Mouse (Mus musculus) lung, postnatal 0 days (tissue): ENCODE results near the gene Fkbp7. TPM values are rescaled to one million over a fixed set of nuclear protein-coding genes. Genes with fewer than 3 reads are reported as not detected.

ENCODE experiments used
- ATAC-seq: fragments of 200-750 bp; cut with Nextera tagmentation; 2 replicates; pipeline ENCODE4 v1.8.0; 2017; ENCODE audit warnings: moderate library complexity
- DNase-seq: peaks from one replicate; pipeline ENCODE4 v3.0.0-alpha.2; 2016; ENCODE audit warnings: low spot score
- H3K27ac ChIP-seq: fragments of 300-500 bp; sonication (generic); 2 replicates; pipeline ENCODE4 v1.5.1; 2014; ENCODE audit warnings: antibody characterized with exemption, mild to moderate bottlenecking, low read length, mixed read lengths
- H3K27me3 ChIP-seq: fragments of 300-500 bp; sonication (generic); replicated peaks from 2 replicates; pipeline ENCODE4 v1.6.1; 2014; ENCODE audit warnings: low read length, mixed read lengths; ENCODE audit not compliant: insufficient read depth
- H3K36me3 ChIP-seq: fragments of 300-500 bp; sonication (generic); 2 replicates; pipeline ENCODE4 v1.6.1; 2014; ENCODE audit warnings: low read length, mixed read lengths; ENCODE audit not compliant: insufficient read depth
- H3K4me1 ChIP-seq: fragments of 300-500 bp; sonication (generic); 2 replicates; pipeline ENCODE4 v1.6.1; 2014; ENCODE audit warnings: antibody characterized with exemption, low read depth, low read length, mixed read lengths; ENCODE audit not compliant: insufficient read depth
- H3K4me2 ChIP-seq: fragments of 300-500 bp; sonication (generic); replicated peaks from 2 replicates; pipeline ENCODE4 v1.6.1; 2014; ENCODE audit warnings: low read depth, mild to moderate bottlenecking, low read length, moderate library complexity, mixed read lengths
- H3K4me3 ChIP-seq: fragments of 300-500 bp; sonication (generic); 2 replicates; pipeline ENCODE4 v1.5.1; 2014; ENCODE audit warnings: low read depth, low read length
- H3K9ac ChIP-seq: fragments of 300-500 bp; sonication (generic); replicated peaks from 2 replicates; pipeline ENCODE4 v1.6.1; 2014; ENCODE audit warnings: low read depth, mild to moderate bottlenecking
- H3K9me3 ChIP-seq: fragments of 300-500 bp; sonication (generic); 2 replicates; pipeline ENCODE4 v1.6.1; 2016; ENCODE audit warnings: low read length, mixed read lengths
- CTCF ChIP-seq: IDR thresholded peaks from 2 replicates; pipeline ENCODE4 v1.5.1; 2016; ENCODE audit warnings: antibody characterized with exemption, mild to moderate bottlenecking
- EP300 ChIP-seq: IDR thresholded peaks from 2 replicates; pipeline ENCODE4 v1.6.1; 2016; ENCODE audit warnings: antibody characterized with exemption, mild to moderate bottlenecking, control low read depth
- WGBS: fragments of 180-500 bp; shearing (Covaris S2); extraction: QIAGEN DNeasy Blood & Tissue Kit; methylation state at CpG from one replicate; pipeline ENCODE4 v1.1.7; 2014; 5-methylcytosine and 5-hydroxymethylcytosine counted together
- polyA plus RNA-seq: library from polyadenylated mRNA; unstranded; fragments of >200 nt; fragmentation: Nextera tagmentation; extraction: Ambion mirVana; gene quantifications from 2 replicates; pipeline ENCODE4 v1.2.1, GENCODE M21; 2015

Gene Fkbp7
- polyA plus RNA-seq, 1 experiment from 2014 or later: 71.9 TPM

DNA sequence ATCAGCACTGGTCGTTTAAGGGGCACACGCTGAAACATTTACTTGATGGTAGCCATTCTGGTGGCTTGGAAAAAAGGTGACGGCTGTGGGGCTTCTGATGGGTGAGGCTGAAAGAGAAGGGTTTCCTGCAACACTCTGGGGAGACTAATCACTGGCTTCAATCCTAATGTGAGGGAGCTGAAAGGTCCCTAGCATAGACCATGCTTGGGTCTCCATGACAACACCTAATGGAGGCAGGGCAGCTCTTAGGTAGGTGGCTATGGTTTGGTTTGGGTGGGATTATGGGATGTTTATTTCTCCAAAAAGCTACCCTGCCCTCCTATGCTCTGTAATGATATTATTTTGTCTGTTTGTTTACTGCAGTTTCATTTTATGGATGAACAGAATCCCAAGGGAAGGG is 17.5 kb downstream of the Fkbp7 start:
- Histone ChIP-seq H3K9me3 (no peaks in the 10 kb centered on the region), H3K36me3 (no peaks in the 10 kb centered on the region), H3K4me3 (no peak overlapping the region), H3K4me1 (no peaks in the 10 kb centered on the region), H3K9ac (no peak overlapping the region), H3K27me3 (no peaks in the 10 kb centered on the region), H3K27ac (no peak overlapping the region), H3K4me2 (no peak overlapping the region)
- WGBS: 73% methylated on average over 3 of the region's 3 CpGs
- no peak for ATAC-seq
- DNase-seq: no peak
- TF ChIP-seq EP300 (no peak), CTCF (no peak)

DNA sequence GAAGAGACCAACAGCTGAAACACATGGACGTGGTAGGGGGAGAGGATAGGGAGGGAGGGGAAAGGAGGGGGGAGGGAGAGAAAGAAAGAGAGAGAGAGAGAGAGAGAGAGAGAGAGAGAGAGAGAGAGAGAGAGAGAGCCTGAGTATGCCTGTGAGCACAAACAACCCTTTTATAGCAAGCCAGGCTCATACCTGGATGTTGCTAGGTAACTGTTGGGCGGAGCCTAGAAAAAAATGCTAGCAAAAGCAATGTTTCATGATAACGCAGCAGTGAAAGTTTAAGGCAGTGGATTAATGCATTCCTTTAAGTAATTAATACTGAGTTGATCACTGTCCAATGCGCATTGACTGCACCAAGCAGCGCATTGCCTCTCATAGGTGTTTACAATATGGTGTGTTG is 18.3 kb downstream of the Fkbp7 start:
- Histone ChIP-seq H3K36me3 (no peaks in the 10 kb centered on the region), H3K27ac (no peak overlapping the region), H3K9ac (no peak overlapping the region), H3K4me1 (no peaks in the 10 kb centered on the region), H3K4me3 (no peak overlapping the region), H3K9me3 (no peaks in the 10 kb centered on the region), H3K4me2 (no peak overlapping the region), H3K27me3 (no peaks in the 10 kb centered on the region)
- ATAC-seq: peak; percentile 56
- peak; percentile 46 for DNase-seq
- no peak for TF ChIP-seq EP300
- 59% methylated on average over 5 of the region's 5 CpGs for WGBS

DNA sequence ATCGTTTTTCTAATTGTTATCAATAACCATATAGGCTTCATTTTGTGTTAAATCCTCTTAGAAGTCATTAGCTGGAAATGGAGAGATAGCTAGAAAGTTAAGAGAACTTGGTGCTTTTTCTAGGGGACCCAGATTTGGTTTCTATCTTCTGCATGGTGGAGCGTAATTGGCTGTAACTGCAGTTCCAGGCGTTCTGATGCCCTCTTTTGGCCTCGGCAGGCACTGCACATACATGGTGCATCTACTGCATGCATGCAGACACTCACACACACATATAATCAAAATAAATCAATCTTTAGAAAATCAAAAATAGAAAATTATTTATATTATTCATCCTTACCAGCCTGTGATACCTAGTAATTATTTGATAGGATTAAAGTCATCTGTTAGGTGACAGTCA is 19.8 kb downstream of the Fkbp7 start:
- H3K27ac ChIP-seq: no peak overlapping the region
- H3K27me3 ChIP-seq: no peaks in the 10 kb centered on the region
- H3K9me3 ChIP-seq: no peaks in the 10 kb centered on the region
- no peak overlapping the region for H3K4me3 ChIP-seq
- no peaks in the 10 kb centered on the region for H3K4me1 ChIP-seq
- H3K4me2 ChIP-seq: no peak overlapping the region
- ATAC-seq (no peak), DNase-seq (no peak)
- no peaks in the 10 kb centered on the region for H3K36me3 ChIP-seq
- 98% methylated on average over 4 of the region's 4 CpGs for WGBS
- H3K9ac ChIP-seq: no peak overlapping the region
- TF ChIP-seq EP300: no peak
- TF ChIP-seq CTCF: peak; percentile 10; the same call in 1 of the 2 replicates

DNA sequence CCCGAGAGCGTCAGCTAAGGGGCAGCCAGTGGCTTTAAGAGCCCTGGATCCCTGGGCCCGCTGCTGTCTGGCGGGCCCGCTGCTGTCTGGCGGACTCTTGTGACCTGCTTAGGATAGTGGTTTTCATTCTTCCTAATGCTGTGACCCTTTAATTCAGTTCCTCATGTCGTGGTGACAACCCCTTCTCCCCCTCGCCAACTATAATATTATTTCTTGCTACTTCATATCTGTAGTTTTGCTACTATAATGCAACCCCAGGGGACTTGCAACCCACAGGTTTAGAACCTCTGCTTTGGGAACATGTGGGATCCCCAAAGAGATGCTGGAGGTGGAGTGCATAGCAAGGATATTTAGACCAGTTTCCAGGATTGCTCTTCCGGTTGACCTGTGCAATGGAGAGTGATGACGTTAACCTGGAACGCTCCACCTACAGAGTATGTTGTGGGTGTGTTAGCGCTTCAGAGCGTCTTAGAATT is 24.2 kb downstream of the Fkbp7 start:
- peak overlapping the region; percentile 84 for H3K4me2 ChIP-seq
- peak overlapping the region; percentile 79 for H3K27ac ChIP-seq
- no peak for ATAC-seq
- no peaks in the 10 kb centered on the region for H3K9me3 ChIP-seq
- 23% methylated on average over 13 of the region's 13 CpGs for WGBS
- H3K27me3 ChIP-seq: no peaks in the 10 kb centered on the region
- DNase-seq: peak; percentile 70
- H3K4me3 ChIP-seq: peak overlapping the region; percentile 68
- peaks cover 8% of the 10 kb centered on the region; the same call in 1 of the 2 replicates for H3K4me1 ChIP-seq
- TF ChIP-seq CTCF: no peak
- TF ChIP-seq EP300: no peak
- peak overlapping the region; percentile 37; the same call in 1 of the 2 replicates for H3K9ac ChIP-seq
- H3K36me3 ChIP-seq: no peaks in the 10 kb centered on the region

DNA sequence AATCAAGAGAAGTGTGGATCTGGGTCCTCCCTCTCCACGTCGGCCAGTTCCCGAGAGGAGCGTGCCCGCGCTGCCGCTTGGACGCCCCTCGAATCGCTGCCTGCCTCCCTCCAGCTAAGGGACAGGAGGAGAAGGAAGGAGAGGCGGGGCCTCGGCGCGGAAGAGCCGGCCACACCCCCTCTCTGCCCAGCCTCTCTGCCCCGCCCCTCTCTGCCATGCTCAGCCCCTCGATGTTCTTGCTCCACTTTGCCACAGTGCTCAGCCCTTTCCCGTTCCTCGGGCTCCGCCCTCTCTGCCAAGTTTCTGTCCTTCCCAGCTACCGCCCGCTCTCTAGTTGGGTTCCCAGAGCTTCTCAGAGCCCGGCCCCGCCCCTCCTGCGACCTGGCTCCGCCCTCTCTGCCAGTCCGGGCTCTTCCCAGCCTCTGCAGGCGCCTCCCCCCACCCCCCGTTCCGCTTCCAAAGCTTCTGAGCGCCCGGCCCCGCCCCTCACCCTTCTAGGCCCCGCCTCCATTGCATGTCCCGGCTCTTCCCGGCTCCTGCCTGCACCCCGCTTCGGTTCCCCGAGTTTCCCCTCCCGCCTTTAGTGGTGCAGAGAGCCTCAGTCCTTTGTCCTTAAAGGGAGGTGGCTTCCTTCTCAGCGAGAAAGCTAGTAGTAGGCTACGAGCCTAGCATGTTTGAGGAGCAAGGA is 24.9 kb downstream of the Fkbp7 start, which contains the start of the genes Prkra and Pjvk:
TSS of gene Prkra (minus strand) at position 133 of the 688 bp plus-strand sequence.
TSS of gene Pjvk (plus strand) at position 594 of the 688 bp plus-strand sequence.
- H3K4me1 ChIP-seq: peaks cover 8% of the 10 kb centered on the region; the same call in 1 of the 2 replicates
- H3K27me3 ChIP-seq: no peaks in the 10 kb centered on the region
- no peaks in the 10 kb centered on the region for H3K9me3 ChIP-seq
- ATAC-seq: peak; percentile 98
- DNase-seq: peak; percentile 100
- TF ChIP-seq CTCF (no peak), EP300 (peak; percentile 73; the same call in 1 of the 2 replicates)
- H3K4me2 ChIP-seq: peak within 1 kb of the TSS; percentile 84
- 0% methylated on average over 20 of the region's 42 CpGs for WGBS
- H3K4me3 ChIP-seq: peak within 1 kb of the TSS; percentile 68
- H3K9ac ChIP-seq: peak within 1 kb of the TSS; percentile 63
- H3K27ac ChIP-seq: peak within 1 kb of the TSS; percentile 79
- H3K36me3 ChIP-seq: no peaks in the 10 kb centered on the region

DNA sequence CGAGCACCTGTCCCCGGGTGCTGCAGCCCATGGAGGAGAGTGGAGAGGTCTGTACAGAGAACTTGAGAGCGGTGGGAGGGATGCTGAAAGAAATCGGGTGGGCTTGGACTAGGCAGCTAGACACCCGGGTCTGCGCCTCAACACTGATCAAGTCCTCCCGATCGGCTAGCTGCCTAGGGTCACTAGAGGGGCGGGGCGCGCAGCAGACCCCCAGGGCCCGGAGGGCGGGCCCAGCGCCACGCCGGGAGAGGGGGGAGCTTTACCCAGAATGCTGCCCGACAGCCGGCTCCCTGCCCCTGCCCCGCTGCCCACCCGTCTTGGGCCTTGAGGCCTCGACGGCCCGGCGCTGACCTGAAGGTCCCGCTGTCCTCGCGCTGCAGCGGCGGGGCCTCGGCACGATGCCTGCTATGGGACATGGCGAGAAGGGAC is 25.5 kb downstream of the Fkbp7 start:
- no peak for DNase-seq
- peak overlapping the region; percentile 68 for H3K4me3 ChIP-seq
- peaks cover 8% of the 10 kb centered on the region; the same call in 1 of the 2 replicates for H3K4me1 ChIP-seq
- H3K9me3 ChIP-seq: no peaks in the 10 kb centered on the region
- H3K27me3 ChIP-seq: no peaks in the 10 kb centered on the region
- H3K36me3 ChIP-seq: no peaks in the 10 kb centered on the region
- peak overlapping the region; percentile 84 for H3K4me2 ChIP-seq
- H3K27ac ChIP-seq: peak overlapping the region; percentile 79
- WGBS: 4% methylated on average over 13 of the region's 32 CpGs
- peak; percentile 27; the same call in 1 of the 2 replicates for ATAC-seq
- TF ChIP-seq CTCF (no peak), EP300 (no peak)
- peak overlapping the region; percentile 63 for H3K9ac ChIP-seq
